Mouse (Mus musculus) gonadal fat pad, adult 2 months (tissue): ENCODE data around the gene Sez6l2. TPM values are rescaled to one million over a fixed set of nuclear protein-coding genes. Genes with fewer than 3 reads are reported as not detected.

Source experiments
- DNase-seq: peaks from one replicate; pipeline ENCODE4 v3.0.0-alpha.2; 2012; ENCODE audit warnings: low read depth
- polyA plus RNA-seq: library from polyadenylated mRNA; depleted of rRNA; stranded (reverse); fragments of >200 nt; gene quantifications from 2 replicates; pipeline ENCODE4 v1.2.3, GENCODE M21; 2012

Sez6l2 gene
- polyA plus RNA-seq, 1 experiment: 2.8 TPM

DNA sequence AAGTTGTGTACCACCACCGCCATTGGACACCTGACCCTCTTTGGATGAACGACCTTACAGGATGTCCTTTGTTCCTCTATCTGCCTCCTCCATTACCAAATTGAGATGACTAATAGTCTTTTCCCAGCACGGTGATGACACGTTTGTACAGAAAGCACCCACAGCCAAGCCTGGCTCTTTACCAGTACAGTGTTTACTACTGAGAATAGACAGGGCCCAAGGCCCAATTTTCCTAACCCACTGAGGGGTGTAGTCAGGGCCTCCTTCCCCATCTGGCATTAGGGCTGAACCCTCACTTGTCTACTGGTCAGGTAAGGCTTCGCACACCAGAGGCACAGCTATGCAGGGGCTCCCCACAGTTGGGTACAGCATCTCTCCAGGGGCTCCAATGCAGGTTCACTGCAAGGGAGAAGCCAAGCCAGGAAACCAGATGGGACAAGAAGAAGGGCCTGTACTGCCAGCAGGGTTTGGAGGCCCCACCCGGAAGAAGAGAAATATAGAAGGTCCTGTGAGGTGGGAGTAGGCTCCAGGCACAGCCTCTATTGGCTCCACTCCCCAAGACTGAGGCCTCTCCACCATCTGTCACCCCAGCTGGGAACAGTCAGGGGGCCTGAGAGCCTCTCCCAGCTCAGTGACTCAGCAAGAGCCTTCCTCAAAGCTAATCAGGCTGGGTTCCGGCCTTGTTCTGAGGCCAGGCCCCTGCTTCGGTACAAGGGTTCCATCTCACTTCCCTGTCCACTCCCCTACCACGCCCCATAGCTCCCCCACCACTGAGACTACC is 58.1 kb downstream of the Sez6l2 start:
- no peak for DNase-seq

DNA sequence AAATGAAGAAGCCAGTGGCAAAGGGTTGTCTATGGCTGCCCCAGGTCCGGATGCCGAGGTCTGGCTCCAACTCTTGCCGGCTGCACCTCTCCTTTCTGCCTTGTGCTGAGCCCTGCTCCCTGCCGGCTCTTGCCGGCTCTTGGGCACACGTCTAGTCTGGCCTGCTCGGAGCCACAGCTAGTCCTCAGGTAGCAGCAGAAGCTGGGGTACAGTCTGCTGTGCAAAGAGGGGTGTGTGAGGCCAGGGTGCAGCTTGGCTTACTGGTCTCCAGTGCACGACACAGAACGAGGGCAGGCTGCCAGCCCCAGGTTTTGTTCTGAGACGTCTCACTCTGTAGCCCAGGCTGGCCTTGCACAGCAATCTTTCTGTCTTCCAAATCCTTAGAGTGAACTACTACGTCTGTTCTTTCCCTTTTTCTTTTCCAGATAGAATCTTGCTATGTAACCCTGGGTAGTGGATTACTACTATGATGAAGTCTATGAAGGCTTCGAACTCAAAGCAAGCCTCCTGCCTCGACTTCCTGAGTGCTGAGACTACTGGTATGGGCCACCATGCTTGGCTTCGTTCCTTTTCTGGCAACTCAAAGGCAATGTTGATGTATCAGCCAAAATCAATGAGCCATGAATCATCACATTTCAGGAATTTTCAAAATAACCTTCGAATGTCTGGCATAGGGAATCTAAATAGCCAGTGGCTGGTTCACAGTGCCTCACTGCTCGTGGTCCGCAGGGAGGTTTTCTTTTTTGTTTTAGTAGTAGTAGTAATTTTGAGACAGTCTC is 59.1 kb downstream of the Sez6l2 start:
- DNase-seq: no peak

DNA sequence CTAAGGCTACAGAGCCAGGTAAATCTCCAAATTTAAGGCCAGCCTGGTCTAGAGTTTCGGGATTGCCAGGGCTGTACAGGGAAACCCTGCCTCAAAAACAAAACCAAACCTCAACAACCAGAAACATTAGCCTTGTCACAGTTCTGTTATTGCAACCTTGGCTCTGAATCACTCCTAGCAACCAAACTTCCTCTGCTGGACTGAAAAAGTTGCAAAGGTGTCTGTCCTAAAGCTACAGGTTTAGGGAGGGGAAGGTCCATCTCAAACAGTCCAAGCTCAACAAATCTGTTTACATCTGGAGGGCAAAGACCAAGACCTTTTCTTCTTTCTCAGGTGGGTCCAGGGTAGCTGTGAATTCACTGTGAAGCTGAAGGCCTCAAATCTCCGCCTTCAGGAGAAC is 60.7 kb downstream of the Sez6l2 start:
- DNase-seq: no peak

DNA sequence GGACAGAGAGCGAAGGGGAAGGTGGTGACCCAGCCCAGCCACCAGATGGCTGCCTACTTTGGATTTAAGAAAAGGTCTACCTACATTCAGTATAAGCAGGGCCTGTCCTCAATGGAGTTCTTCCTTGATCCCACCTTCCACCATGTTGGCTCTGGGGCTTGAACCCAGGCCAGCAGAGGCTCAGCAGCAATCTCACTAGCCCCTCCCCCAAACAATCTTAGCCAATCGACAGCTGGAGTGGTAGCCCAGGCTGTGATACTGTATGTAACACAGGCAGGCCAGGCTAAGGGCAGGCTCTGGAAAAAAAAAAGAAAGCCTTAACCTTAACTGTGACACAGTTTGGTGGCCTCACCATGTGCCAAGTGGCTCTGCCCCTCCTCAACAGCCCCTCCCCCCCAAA is 61.4 kb downstream of the Sez6l2 start:
- DNase-seq: no peak

DNA sequence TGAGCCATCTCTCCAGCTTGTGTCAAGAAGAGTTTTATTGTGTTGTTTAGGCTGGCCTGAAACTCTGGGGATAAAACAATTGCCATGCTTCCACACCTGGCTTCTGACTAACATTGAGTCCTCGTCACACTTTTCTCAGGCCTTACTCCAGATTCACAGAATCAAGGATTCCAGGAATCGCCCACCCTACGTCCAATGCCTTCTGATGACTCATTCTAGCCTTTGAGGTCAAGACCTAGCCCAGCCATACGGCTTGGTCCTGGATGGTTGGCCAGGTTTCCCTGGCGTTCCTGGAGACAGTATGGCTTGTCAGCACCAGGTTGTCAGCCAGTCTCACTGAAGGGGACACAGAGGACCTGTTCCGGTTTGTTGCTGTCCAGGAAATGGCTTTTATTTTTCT is 62.0 kb downstream of the Sez6l2 start:
- no peak for DNase-seq

DNA sequence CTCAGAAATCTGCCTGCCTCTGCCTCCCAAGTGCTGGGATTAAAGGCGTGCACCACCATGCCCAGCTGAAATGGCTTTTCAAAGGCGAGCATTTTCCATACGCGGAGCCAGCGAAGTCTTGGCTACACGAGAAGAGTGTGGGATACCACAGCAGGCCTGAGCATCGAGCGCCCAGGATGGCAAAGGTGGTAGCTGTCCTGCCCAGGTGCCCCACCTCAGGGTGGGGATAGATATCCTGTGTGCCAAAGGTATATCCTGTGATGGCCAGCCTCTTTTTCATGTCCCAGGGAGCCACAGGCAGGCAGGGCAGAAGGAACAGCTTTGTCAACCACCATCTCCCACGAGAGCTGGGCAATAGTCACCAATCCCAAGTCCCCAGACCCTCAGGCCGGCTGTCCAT is 62.5 kb downstream of the Sez6l2 start:
- no peak for DNase-seq

DNA sequence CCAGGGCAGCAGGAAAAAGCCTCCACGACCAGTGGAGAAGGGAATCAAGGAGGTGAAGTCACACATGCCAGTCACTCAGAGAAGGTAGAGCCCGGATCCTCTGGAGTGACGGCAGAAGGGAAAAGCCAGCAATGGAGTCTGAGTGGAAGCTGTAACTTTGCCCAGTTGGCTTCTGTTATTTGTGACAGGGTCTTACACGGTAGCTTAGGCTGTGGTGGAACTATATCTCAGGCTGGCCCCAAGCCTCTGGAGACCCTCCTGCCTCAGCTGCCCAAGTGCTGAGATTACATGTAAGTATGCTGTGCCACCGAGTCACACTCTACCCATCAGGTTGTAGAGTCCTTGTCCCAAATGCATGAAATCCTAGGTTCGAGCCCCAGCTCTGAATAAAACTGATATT is 63.0 kb downstream of the Sez6l2 start:
- no peak for DNase-seq

DNA sequence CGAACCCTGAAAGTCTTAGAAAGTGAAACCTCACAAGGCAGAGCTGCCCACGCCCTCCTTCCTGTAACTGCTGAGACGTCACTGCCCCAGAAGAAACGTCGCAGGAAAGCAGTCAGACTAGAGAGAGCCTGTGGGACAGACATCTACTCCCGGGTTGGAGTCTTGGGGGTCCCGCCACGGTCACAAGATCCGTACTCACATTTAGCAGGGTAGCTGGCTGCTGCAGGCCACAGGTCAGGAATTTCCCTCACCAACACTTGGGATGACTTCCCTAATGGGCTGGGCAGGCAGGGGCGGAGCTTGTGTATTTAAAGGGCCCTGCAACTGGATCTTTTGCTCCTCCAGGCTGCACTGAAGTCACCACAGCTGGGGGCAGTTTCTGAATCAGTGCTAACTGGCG is 64.0 kb downstream of the Sez6l2 start, which contains the start of gene Mvp:
Mvp (minus strand) TSS at position 302 of the 400 bp plus-strand sequence.
- no peak for DNase-seq

DNA sequence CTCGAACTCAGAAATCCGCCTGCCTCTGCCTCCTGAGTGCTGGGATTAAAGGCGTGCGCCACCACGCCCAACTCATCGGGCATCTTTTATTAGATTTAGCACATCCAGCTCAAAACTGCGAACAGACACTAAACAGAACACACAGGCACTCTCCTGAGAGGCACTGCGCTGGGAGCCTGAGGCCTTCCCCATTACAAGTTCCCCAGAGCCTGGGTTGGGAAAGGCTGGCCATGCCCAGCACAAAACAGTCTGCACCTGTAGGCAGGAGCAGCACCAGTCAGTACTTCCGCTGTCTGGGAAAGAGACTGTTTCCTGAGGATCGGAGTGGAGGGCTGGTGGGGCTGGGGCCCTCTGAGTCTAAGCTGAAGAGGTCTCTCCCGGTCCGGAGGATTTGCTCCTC is 64.6 kb downstream of the Sez6l2 start:
- DNase-seq: no peak

DNA sequence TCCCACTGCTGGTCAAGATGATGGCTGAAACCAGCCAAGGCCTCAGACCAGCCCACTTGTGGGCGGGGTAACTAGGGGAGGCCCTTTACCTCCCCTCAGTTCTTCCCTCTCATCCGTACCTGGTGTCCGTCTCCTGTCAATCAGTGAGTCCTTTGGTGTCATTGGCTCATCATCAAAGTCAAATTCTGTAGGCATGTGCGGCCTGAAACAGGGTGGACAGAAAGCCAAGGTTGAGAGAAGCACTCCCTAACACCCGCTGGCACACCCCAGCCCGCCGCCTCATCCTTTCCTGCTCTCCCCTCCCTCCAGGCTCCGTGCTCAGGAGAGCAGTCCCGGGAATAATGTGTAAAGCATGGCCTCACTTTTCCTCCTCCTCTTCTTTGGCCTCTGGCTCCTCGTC is 65.7 kb downstream of the Sez6l2 start:
- DNase-seq: no peak

DNA sequence TGATC is 65.9 kb downstream of the Sez6l2 start, which contains the start of gene Pagr1b:
Pagr1b (minus strand) TSS at position 4 of the 5 bp plus-strand sequence.
- DNase-seq: no peak

DNA sequence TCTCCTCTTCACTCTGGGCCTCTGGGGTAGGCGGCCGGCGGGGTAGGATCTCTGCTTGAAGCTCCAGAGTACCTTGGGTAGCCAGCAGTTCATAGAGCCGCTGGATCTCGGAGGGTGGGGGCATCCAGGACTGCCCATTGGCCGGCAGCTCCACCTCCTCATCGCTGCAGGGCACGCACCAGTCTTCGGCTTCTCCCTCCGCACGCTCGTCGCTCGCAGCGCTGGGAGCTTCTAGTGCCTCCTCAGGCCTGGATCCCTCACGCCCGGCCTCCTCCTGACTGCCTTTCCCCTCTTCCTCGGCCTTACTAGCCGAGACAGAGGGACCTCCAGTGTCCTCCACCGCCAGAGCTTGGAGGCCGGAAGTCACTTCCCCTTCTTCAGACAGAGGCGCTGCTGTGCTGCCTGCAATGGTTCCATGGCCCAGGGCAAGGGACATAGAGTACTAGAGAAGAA is 66.1 kb downstream of the Sez6l2 start:
- no peak for DNase-seq

DNA sequence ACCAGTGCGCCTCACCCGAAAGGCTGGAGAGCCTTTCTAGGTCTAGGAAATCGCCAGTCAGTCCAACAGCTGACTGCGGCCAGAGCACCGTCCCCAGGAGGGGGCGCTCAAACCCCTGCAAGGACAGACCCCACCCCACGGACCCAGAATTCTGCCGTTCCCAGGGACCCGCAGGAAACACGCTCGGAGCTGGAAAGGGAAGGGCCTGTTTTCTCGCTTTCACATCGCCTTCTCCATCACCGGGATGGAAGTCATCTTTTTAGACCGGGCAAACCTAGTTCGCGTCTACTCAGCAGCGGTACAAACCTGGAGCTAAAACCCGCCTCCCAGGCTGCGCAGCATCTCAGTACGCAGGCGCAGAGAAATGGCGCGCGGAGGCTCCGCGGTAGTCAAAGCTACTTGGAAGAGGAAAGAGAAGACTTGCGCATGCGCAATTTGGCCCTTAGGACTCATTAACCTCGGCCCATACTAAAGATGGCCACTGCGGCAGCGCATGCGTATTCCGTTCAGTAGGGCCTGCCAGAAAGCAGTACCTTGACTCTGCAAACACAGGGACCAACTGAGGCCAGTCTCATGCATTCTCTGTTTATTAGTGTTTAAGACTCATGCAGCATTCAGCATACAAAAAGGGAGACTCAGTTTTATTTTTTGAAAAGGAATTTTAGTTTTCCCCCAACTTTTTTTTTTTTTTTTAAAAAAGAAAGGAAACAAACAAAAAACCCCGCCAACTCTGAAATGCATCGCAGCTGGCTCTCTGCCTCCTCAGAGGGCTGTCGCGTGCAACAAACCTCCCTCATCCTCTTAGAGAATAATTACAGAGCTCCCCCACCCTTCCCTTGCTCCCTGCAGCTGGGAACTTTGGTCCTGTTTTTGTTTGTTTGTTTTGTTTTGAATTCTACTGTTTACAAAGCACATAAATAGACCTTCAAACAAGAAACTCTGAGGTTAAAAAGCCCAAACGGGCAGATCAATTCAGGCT is 66.9 kb downstream of the Sez6l2 start, which contains the start of gene Pagr1a:
Pagr1a (minus strand) TSS at position 382 of the 979 bp plus-strand sequence.
- DNase-seq: peak; percentile 86

DNA sequence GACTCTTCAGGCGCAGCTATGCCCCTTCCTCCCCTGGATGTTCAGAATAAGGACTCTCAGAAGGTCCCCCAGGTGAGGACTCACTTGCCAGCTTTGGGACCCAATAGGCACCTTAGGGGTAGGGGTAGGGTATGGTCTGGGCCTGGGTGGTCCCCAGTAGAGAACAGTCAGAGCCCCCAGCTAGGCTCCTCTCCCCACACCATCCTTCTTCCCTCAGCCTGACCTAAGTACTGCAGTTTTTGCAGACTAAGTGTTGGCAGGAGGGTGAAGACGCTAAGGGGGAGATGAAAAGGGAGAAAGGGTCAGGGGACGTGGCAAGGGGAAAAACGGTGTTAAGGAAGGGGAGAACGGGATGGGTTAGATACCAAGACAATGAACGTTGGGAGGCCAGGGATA is 67.6 kb downstream of the Sez6l2 start:
- no peak for DNase-seq

DNA sequence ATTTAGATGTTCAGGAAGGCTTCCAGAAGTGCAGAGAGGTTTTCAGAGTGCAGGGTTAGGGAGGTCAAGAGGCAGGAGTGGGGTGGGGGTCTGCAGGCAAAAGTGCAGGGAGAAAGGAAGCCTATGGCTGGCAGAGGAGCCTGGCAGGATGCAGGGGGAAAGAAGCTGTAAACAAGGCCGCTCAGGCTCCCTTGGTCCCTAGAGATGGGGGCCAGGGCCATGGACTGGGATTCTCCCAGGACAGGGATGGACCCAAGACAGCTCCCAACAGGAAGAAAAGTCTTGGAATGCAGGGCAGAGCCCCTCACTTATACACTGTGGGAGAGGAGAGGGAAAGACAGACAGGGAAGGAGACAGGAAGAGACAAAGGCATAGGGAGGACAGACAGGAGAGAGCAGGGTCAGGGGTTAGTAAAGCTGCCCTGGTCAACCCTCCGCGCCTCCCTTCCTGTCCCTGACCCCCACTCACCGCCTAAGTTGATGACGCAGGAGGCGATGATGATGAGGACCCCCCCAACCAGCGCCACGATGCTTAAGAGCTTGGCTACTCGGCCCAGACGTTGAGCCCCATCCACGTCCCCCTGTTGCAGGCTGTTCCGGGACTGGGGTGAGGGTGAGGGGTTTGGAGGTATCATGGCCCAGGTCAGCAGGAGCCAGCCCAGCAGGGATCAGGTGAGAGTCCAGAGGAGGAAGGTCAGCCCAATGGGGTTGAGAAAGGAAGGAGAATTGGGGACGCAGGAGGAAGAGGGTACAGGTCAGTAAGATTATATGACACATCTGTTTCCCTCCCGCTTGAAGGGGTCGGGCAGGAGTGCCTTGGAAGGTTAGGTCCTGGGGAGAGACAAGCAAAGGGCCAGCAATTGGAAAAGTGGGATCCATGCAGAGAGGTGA is 68.3 kb downstream of the Sez6l2 start:
- no peak for DNase-seq

DNA sequence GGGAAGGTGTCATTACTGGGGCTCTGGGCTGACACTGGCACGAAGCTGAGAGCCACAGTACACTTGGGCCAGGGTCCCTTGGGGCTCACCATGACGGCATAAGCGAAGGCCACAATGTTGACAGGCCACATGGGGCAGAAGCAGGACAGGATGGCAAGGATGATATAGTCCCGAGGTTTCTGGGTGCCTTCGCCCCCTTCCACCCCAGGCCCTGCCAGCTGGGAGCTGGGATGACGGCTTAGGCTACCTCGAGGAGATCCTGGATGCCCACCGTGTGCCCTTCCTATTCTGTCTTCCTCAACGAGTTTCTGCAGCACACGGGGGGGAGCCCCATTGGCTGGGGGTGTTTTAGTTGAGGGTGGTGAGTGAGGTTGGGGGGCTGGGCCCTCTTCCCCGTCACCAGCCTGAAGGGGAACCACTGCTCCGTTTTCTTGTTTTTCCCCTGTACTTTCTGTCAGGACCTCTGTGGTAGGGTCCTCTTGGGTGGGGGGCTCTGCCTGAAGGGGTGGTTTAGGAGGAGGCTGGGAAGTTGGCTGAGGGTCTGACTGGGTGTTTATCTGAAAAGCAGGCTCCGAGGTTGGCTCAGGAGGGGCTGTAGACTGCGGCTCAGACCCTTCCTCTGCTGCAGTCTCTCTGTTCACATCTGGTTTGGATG is 69.1 kb downstream of the Sez6l2 start:
- DNase-seq: no peak

DNA sequence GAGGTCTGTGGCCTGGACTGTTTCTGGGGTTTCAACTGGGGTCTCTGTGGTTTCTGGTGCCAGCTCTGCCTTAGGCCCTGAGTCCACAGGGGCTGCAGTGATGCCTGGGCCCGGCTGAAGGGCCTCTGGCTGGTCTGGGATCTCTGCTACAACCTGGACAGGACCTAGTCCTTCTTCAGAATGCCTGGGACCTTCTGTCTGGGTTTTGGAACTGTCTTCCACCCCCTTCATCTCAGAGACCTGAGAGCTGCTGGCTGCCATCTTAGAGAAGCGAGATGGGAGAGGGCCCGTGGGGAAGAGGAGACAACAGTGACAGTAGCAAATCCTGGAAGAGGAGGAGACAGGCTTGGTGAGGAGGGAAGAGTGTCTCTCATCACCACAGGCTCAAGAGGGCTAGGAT is 69.7 kb downstream of the Sez6l2 start:
- DNase-seq: no peak
